Mouse (Mus musculus): ENCODE measurements around the gene Plch1.
A peak's percentile ranks its signal among the peaks of the same experiment; 100 is the strongest.

Gene Plch1

DNA sequence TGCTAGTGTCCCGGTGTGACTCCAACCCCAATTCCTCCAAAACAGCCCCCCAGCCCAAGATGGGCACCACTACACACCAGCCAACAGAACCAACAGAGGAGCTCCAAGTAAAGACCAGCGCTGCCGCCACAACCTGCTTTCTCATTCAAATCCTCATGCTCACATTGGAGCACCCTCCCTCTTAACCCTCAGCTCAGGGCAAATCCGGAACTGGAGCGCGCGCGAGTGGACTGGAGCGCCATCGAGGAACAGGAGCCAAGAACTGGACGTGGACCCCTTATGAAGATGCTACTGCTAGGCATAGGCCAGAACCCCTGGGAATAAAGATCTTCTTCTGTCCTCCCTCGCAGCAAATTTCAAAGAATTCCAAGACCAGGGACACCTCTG lies at the start of gene Plch1:
TSS of gene Plch1 (minus strand) at position 164 of the 387 bp plus-strand sequence.
- peak in 1 of 2 experiments; percentile 1 for DNase-seq (ENCODE audit: low spot score in 2 of 2)

DNA sequence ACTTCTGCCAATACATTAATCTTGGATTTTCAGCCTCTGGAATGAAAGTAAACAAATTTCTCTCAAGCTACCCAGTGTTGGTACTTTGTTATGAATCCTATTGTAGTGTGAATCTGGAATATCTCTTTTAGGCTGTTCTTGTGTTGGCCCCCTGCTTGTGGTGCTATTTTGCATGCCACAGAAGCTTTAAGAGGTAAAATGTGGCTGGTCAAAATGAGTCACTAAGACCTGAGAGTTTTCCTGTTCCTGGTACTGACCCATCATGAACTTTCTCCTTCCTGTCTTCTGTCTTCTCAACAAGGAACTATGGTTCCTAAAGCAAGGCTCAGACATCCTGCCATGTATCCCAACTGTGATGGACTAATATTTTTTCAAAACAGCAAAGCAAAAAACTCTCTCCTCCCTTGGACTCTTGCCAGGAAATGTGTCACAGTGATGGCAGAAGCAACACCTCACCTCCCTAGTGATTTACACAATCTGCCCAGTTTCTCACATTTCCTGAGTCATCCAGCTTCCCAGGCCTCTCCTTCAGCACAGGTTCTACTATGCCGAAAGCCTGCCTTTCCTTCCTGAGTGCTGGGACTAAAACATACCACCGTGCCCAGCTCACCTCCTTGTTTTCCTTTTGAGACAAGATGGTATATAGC lies 42.1 kb upstream of the Plch1 start:
- no peak for DNase-seq (ENCODE audit: low spot score in 2 of 2)

- no peak for DNase-seq (ENCODE audit: low spot score in 2 of 2)
These were observed 39.7 kb upstream of the Plch1 start for GRCm38 (mm10) chr3:63938928-63939327.

DNA sequence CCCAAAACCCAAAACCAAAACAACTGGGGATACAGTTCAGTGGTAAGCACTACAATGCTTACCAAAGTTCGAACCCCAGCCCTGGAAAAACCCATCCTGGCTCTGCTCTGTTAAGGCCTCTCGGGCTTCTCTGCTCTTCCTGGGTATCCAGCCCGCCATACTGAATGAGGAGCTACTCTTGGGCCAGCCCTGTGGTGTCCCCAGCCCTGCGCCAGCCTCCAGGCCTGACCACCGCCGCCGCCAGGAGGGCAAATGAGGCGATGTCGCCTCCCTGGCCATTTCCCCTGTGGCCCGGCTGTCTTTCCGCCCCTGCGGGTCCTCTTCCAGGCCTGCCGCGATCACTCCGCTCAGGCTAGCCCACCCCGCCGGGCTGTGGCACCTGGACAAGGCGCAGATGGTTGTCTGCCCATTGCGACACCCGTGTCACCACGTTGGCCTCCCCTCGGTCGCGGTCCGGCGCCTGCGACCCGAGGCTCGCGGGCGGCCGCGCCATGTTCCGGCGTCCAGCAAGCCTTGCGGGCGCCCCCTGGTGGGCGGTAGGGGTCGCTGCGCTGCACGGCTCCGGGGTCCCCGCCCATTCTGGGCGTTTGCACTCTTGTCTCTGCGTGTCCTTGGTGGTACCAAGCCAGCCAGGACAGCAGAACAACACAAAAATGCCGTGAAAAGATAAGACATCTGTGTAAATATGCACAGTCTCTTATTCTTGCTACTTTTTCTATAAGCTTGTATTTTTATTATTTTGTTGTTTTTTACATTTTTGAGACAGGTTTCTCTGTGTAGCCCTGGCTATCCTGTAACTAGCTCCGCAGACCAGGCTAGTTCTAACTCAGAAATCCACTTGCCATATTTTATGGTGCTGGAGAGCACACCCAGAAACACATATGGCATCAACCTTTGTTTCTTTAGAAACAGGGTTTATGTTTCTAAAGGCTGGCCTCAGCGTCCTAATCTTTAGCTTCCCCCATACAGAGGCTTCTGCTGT lies 29.9 kb upstream of the Plch1 start, which contains the start of gene E130311K13Rik:
TSS of gene E130311K13Rik (minus strand) at position 595 of the 982 bp plus-strand sequence.
- DNase-seq (ENCODE audit: low spot score in 2 of 2) = peak; percentile 76 to 85

GRCm38 (mm10) chr3:63919634-63920033 lies 20.4 kb upstream of the Plch1 start:
- no peak for DNase-seq (ENCODE audit: low spot score in 2 of 2)

DNA sequence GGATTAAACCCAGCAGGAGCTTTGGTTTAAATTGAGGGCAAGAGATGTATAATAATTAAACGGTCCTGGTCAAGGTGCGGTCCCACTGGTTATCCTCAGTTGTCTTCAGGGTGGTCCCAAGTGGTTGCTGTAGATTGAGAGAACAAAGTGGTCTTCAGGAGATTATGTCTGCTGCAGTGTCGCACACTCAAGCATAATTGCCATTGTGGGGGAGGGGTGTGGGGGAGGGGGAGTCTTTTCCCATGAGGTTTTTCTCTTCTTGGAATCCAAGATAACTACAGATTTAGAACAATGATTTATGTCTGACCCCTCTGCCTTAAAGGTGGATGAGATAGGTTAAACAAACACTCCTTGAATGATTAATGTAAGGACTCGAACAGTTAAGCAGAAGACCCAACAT lies 11.0 kb upstream of the Plch1 start:
- DNase-seq (ENCODE audit: low spot score in 2 of 2) = no peak

GRCm38 (mm10) chr3:63905241-63905640 lies 6.0 kb upstream of the Plch1 start:
- no peak for DNase-seq (ENCODE audit: low spot score in 2 of 2)

- no peak for DNase-seq (ENCODE audit: low spot score in 2 of 2)
These were observed 4.9 kb upstream of the Plch1 start for GRCm38 (mm10) chr3:63904157-63904556.

DNA sequence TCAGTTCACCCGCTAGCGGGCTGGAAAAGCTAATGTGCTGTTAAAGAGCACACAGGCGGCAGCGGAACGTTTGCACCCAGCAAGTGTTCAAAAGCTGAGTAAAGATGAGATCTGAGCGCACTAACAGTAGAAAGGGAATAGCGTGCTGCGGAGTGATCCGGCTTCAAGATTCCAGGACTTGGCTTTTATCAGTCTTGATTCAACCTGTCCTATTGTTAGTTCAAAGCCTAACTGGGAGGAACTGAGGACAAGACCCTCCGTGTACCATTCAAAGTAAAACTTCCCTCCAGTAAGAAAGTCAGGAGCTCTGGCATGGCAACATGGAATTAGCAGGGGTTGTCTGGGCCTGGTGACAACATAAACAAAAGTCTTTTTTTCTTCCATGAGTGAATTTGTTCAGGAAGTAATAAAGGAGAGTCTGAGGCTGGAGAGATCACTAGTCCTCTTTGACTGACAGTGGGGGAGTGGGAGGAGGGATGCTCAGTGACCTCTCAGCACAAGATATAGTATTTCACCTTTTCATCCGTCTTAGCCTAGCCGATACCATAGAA lies 824 bp upstream of the Plch1 start:
- no peak for DNase-seq (ENCODE audit: low spot score in 2 of 2)

GRCm38 (mm10) chr3:63898581-63899308 lies 527 bp downstream of the Plch1 start:
- DNase-seq (ENCODE audit: low spot score in 2 of 2) = peak in 1 of 2 experiments; percentile 16

DNA sequence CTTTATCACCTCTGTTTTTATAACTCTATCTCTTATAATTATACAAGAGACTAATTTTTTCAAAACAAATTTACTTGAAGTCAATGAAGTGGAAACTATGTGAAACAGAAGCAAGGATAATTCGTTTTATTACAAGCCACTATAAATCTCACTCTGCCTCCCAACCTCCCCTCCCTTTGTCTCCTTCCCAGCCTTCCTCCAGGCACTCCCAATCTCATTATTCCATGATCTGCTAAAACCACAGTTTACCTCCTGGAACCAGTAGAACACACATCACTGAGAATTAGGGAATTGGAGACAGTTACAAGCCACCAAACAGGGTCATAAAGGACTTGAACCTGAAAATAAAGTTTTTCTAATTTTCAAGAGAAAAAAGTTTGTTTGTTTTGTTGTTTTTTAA lies 2.1 kb downstream of the Plch1 start:
- DNase-seq (ENCODE audit: low spot score in 2 of 2) = no peak

DNA sequence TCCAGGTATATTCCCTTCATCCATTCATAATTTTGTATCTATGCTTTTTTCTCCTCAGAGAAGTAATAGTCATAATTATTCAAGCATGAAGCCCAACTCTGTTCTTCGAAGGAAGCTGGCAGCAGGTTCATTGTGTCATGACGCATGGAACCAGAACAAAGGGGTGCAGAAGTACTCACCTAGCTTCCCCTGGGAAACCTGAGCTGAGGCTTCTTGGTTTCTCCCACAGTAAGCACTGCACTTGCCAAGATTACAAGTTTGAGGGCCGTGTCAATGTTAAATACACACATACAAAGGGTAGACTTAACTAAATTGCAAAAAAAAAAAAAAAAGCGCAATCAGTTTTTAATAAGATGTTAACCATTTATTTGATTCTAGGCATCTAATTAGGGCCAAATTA lies 3.0 kb downstream of the Plch1 start:
- DNase-seq (ENCODE audit: low spot score in 2 of 2) = no peak

DNA sequence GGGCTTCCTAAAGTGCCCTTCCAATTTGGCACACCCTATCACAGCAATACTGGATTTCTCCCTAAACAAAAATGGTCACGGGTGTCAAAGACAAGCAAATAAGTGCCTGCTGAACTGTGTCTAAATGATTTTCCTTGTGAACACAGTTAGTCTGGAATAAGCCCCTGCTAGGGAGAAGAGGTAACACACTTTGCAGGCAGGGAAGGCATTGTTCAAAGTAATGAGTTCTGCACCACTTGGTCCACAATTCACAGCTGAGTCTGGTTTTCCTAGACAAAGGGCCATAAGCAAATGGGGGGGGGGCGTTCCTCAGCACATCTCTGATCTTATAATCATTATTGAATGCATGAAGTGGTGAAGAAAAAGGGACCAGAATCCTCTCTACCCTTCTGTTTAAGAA lies 3.5 kb downstream of the Plch1 start:
- DNase-seq (ENCODE audit: low spot score in 2 of 2) = no peak

DNA sequence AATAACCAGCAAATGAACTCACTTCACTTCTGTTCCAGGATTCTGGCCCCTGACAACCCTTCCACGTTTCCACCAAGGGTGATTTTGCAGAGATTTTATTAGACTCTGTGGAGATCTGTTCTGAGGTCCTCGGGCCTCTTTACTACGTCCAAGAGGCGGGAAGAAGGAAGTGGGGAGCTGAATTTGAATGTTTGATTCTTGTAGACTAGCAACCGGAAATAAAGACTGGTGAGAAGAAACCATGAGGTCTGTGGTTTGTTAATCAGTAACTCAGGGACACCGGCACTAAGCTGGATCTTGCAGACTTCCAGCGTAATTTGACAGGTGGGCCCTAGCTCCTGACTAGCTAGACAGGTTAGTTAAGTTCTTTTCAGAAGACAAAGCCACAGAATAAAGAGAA lies 5.6 kb downstream of the Plch1 start:
- DNase-seq (ENCODE audit: low spot score in 2 of 2) = no peak

DNA sequence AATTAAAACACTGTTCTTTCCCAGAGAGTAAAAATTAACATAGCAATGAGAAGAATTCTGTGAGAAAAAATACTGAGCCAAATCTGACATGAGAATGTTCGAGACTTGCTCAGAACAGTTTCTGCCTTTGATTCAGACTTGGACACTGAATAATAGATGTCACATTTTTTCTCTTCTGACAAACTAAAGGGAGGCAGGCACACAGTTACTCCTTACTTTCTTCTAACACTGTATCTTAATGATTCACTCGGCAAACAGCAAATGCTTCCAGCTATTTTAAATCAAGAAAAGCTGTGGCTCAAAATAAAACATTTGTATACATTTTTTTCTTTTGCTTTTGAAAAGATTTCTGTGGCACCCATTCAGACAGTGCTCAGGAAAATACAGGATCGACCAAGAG lies 7.1 kb downstream of the Plch1 start:
- DNase-seq (ENCODE audit: low spot score in 2 of 2) = no peak

- DNase-seq (ENCODE audit: low spot score in 2 of 2) = no peak
These were observed 18.2 kb downstream of the Plch1 start for GRCm38 (mm10) chr3:63881065-63881464.

DNA sequence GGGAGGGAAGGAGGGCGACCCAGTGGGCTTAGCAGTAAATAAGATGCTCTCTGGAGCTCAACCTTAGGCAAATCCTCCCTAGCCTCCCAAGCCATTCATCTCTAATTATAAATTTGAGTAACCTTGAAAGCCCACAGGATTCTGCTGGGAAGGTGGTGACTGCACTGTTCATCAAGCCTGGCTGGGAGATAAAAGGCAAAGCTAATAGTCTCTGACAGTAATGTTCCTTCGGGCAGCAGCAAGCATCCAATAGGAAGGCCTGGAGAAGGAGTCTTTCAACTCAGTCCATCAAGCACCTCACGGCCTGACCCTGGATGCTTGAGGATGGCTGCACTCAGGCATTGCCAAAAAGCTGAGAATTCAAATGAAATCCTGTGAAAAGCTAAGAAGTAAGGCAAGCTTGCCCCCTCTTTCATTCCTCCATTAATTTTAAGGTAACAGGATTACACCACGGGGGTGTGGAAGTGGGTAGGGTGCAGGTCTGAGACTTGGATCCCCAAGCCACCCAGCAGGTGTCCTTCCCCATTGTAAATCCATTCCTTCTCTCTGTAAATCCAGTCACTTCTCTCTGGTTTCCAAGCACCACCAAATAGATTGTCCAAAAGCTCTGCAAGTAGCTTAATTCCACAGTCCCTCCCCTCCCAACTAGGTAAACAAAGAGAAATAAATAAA lies 20.1 kb downstream of the Plch1 start:
- no peak for DNase-seq (ENCODE audit: low spot score in 2 of 2)

- no peak for DNase-seq (ENCODE audit: low spot score in 2 of 2)
These were observed 26.5 kb downstream of the Plch1 start for GRCm38 (mm10) chr3:63872818-63873217.

DNA sequence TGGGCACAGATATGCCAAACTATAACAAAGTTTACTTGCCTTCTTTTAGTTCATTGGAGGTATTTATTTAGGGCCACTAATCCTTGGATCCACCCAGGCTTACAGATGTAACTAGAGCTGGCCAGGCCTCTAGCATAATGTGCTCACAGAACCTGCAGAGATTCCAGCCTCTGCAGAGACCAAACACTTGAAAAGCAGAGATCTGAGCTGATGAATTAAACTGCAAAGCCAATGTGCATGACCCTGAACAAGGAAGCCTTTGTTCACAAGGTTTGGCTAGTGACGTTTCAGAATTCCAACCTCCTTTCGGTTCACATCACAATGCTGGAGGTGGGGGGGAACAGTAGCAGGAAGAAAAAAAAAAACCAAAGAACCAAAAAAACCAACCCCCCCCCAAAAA lies 28.0 kb downstream of the Plch1 start:
- no peak for DNase-seq (ENCODE audit: low spot score in 2 of 2)

GRCm38 (mm10) chr3:63868285-63868684 lies 31.0 kb downstream of the Plch1 start:
- DNase-seq (ENCODE audit: low spot score in 2 of 2) = no peak

- DNase-seq (ENCODE audit: low spot score in 2 of 2) = no peak
These were observed 34.2 kb downstream of the Plch1 start for GRCm38 (mm10) chr3:63865069-63865468.
